Mouse (Mus musculus): ENCODE results near the gene Zic3. TPM values are rescaled to one million over a fixed set of nuclear protein-coding genes. Genes with fewer than 3 reads are reported as not detected.
A peak's percentile ranks its signal among the peaks of the same experiment; 100 is the strongest.

The Zic3 gene
- 0.05 TPM in 1 of 2 replicates, not detected in the other for polyA plus RNA-seq (2015; fragmentation: Nextera tagmentation; extraction: Ambion mirVana)

- no peak within 1 kb of the TSS for H3K4me3 ChIP-seq (ENCODE audit: low read length)
- 84% methylated on average over 2 of the region's 2 CpGs for WGBS
- H3K27ac ChIP-seq (ENCODE audit: low read length): no peak within 1 kb of the TSS
- ATAC-seq (replicated peaks; ENCODE audit: extremely low read depth, insufficient read depth, low FRiP score): no peak
- no peaks in the 10 kb centered on the region for H3K9me3 ChIP-seq (replicated peaks; ENCODE audit: control insufficient read depth, low read length)
- H3K36me3 ChIP-seq (ENCODE audit: control insufficient read depth, insufficient read depth): no peaks in the 10 kb centered on the region
- no peaks in the 10 kb centered on the region for H3K4me1 ChIP-seq (ENCODE audit: control insufficient read depth, insufficient read depth, low read length)
- no peak within 1 kb of the TSS for H3K9ac ChIP-seq (ENCODE audit: low read length)
- peaks cover 64% of the 10 kb centered on the region for H3K27me3 ChIP-seq (ENCODE audit: control insufficient read depth, insufficient read depth, low read length)
- no peak within 1 kb of the TSS for H3K4me2 ChIP-seq (ENCODE audit: low read depth, low read length)
These were observed at the start of gene Zic3 for GRCm38 (mm10) chrX:58022400-58022799. Gene Zic3 (plus strand): TSS chrX:58022700.

- Histone ChIP-seq H3K4me3 (ENCODE audit: low read length) (no peak overlapping the region), H3K4me1 (ENCODE audit: control insufficient read depth, insufficient read depth, low read length) (no peaks in the 10 kb centered on the region), H3K27me3 (ENCODE audit: control insufficient read depth, insufficient read depth, low read length) (no peaks in the 10 kb centered on the region), H3K9me3 (replicated peaks; ENCODE audit: control insufficient read depth, low read length) (no peaks in the 10 kb centered on the region), H3K9ac (ENCODE audit: low read length) (no peak overlapping the region), H3K36me3 (ENCODE audit: control insufficient read depth, insufficient read depth) (no peaks in the 10 kb centered on the region), H3K27ac (ENCODE audit: low read length) (no peak overlapping the region), H3K4me2 (ENCODE audit: low read depth, low read length) (no peak overlapping the region)
- 83% methylated on average over 4 of the region's 4 CpGs for WGBS
- no peak for ATAC-seq (replicated peaks; ENCODE audit: extremely low read depth, insufficient read depth, low FRiP score)
These were observed 40.1 kb upstream of the Zic3 start for GRCm38 (mm10) chrX:57982351-57982750.

GRCm38 (mm10) chrX:57987455-57988109, 34.9 kb upstream of the Zic3 start:
- WGBS: 67% methylated on average over 10 of the region's 10 CpGs
- no peak for ATAC-seq (replicated peaks; ENCODE audit: extremely low read depth, insufficient read depth, low FRiP score)
- Histone ChIP-seq H3K4me3 (ENCODE audit: low read length) (no peak overlapping the region), H3K27ac (ENCODE audit: low read length) (no peak overlapping the region), H3K36me3 (ENCODE audit: control insufficient read depth, insufficient read depth) (no peaks in the 10 kb centered on the region), H3K9me3 (replicated peaks; ENCODE audit: control insufficient read depth, low read length) (no peaks in the 10 kb centered on the region), H3K27me3 (ENCODE audit: control insufficient read depth, insufficient read depth, low read length) (no peaks in the 10 kb centered on the region), H3K9ac (ENCODE audit: low read length) (no peak overlapping the region), H3K4me1 (ENCODE audit: control insufficient read depth, insufficient read depth, low read length) (no peaks in the 10 kb centered on the region), H3K4me2 (ENCODE audit: low read depth, low read length) (no peak overlapping the region)

- Histone ChIP-seq H3K4me2 (ENCODE audit: low read depth, low read length) (no peak overlapping the region), H3K27me3 (ENCODE audit: control insufficient read depth, insufficient read depth, low read length) (peaks cover 44% of the 10 kb centered on the region), H3K9ac (ENCODE audit: low read length) (no peak overlapping the region), H3K36me3 (ENCODE audit: control insufficient read depth, insufficient read depth) (no peaks in the 10 kb centered on the region), H3K27ac (ENCODE audit: low read length) (no peak overlapping the region), H3K9me3 (replicated peaks; ENCODE audit: control insufficient read depth, low read length) (no peaks in the 10 kb centered on the region), H3K4me1 (ENCODE audit: control insufficient read depth, insufficient read depth, low read length) (no peaks in the 10 kb centered on the region), H3K4me3 (ENCODE audit: low read length) (no peak overlapping the region)
- no peak for ATAC-seq (replicated peaks; ENCODE audit: extremely low read depth, insufficient read depth, low FRiP score)
- whole genome bisulfite sequencing: 68% methylated on average over 5 of the region's 5 CpGs
These were observed 9.1 kb upstream of the Zic3 start for GRCm38 (mm10) chrX:58013391-58013790.

- H3K4me1 ChIP-seq (ENCODE audit: control insufficient read depth, insufficient read depth, low read length): no peaks in the 10 kb centered on the region
- no peaks in the 10 kb centered on the region for H3K9me3 ChIP-seq (replicated peaks; ENCODE audit: control insufficient read depth, low read length)
- no peak overlapping the region for H3K4me3 ChIP-seq (ENCODE audit: low read length)
- no peak overlapping the region for H3K4me2 ChIP-seq (ENCODE audit: low read depth, low read length)
- ATAC-seq (replicated peaks; ENCODE audit: extremely low read depth, insufficient read depth, low FRiP score): no peak
- H3K36me3 ChIP-seq (ENCODE audit: control insufficient read depth, insufficient read depth): no peaks in the 10 kb centered on the region
- WGBS: 17% methylated on average over 12 of the region's 12 CpGs
- no peak overlapping the region for H3K27ac ChIP-seq (ENCODE audit: low read length)
- peaks cover 45% of the 10 kb centered on the region for H3K27me3 ChIP-seq (ENCODE audit: control insufficient read depth, insufficient read depth, low read length)
- no peak overlapping the region for H3K9ac ChIP-seq (ENCODE audit: low read length)
These were observed 8.4 kb upstream of the Zic3 start for GRCm38 (mm10) chrX:58014093-58014492.

GRCm38 (mm10) chrX:58014761-58015160, 7.7 kb upstream of the Zic3 start:
- H3K4me1 ChIP-seq (ENCODE audit: control insufficient read depth, insufficient read depth, low read length): no peaks in the 10 kb centered on the region
- H3K4me2 ChIP-seq (ENCODE audit: low read depth, low read length): no peak overlapping the region
- H3K27me3 ChIP-seq (ENCODE audit: control insufficient read depth, insufficient read depth, low read length): peaks cover 51% of the 10 kb centered on the region
- H3K36me3 ChIP-seq (ENCODE audit: control insufficient read depth, insufficient read depth): no peaks in the 10 kb centered on the region
- no peak for ATAC-seq (replicated peaks; ENCODE audit: extremely low read depth, insufficient read depth, low FRiP score)
- no peak overlapping the region for H3K4me3 ChIP-seq (ENCODE audit: low read length)
- H3K9me3 ChIP-seq (replicated peaks; ENCODE audit: control insufficient read depth, low read length): no peaks in the 10 kb centered on the region
- no peak overlapping the region for H3K27ac ChIP-seq (ENCODE audit: low read length)
- WGBS: 12% methylated on average over 13 of the region's 13 CpGs
- H3K9ac ChIP-seq (ENCODE audit: low read length): no peak overlapping the region

- 17% methylated on average over 29 of the region's 29 CpGs for WGBS
- no peak for ATAC-seq (replicated peaks; ENCODE audit: extremely low read depth, insufficient read depth, low FRiP score)
- Histone ChIP-seq H3K36me3 (ENCODE audit: control insufficient read depth, insufficient read depth) (no peaks in the 10 kb centered on the region), H3K9me3 (replicated peaks; ENCODE audit: control insufficient read depth, low read length) (no peaks in the 10 kb centered on the region), H3K27me3 (ENCODE audit: control insufficient read depth, insufficient read depth, low read length) (peaks cover 57% of the 10 kb centered on the region), H3K4me2 (ENCODE audit: low read depth, low read length) (no peak overlapping the region), H3K4me1 (ENCODE audit: control insufficient read depth, insufficient read depth, low read length) (no peaks in the 10 kb centered on the region), H3K9ac (ENCODE audit: low read length) (no peak overlapping the region), H3K27ac (ENCODE audit: low read length) (no peak overlapping the region), H3K4me3 (ENCODE audit: low read length) (no peak overlapping the region)
These were observed 7.1 kb upstream of the Zic3 start for GRCm38 (mm10) chrX:58015336-58015945.

GRCm38 (mm10) chrX:58018720-58019119, 3.8 kb upstream of the Zic3 start:
- ATAC-seq (replicated peaks; ENCODE audit: extremely low read depth, insufficient read depth, low FRiP score): no peak
- WGBS: 14% methylated on average over 24 of the region's 24 CpGs
- no peaks in the 10 kb centered on the region for H3K36me3 ChIP-seq (ENCODE audit: control insufficient read depth, insufficient read depth)
- H3K4me2 ChIP-seq (ENCODE audit: low read depth, low read length): peak overlapping the region; percentile 46; the same call in 1 of the 2 replicates
- no peaks in the 10 kb centered on the region for H3K4me1 ChIP-seq (ENCODE audit: control insufficient read depth, insufficient read depth, low read length)
- H3K9ac ChIP-seq (ENCODE audit: low read length): no peak overlapping the region
- H3K4me3 ChIP-seq (ENCODE audit: low read length): no peak overlapping the region
- H3K27ac ChIP-seq (ENCODE audit: low read length): no peak overlapping the region
- H3K27me3 ChIP-seq (ENCODE audit: control insufficient read depth, insufficient read depth, low read length): peaks cover 74% of the 10 kb centered on the region
- no peaks in the 10 kb centered on the region for H3K9me3 ChIP-seq (replicated peaks; ENCODE audit: control insufficient read depth, low read length)

GRCm38 (mm10) chrX:58019257-58019953, 3.1 kb upstream of the Zic3 start:
- no peak for ATAC-seq (replicated peaks; ENCODE audit: extremely low read depth, insufficient read depth, low FRiP score)
- peaks cover 70% of the 10 kb centered on the region for H3K27me3 ChIP-seq (ENCODE audit: control insufficient read depth, insufficient read depth, low read length)
- WGBS: 18% methylated on average over 31 of the region's 33 CpGs
- peak overlapping the region; percentile 30 for H3K4me3 ChIP-seq (ENCODE audit: low read length)
- no peaks in the 10 kb centered on the region for H3K9me3 ChIP-seq (replicated peaks; ENCODE audit: control insufficient read depth, low read length)
- H3K36me3 ChIP-seq (ENCODE audit: control insufficient read depth, insufficient read depth): no peaks in the 10 kb centered on the region
- H3K9ac ChIP-seq (ENCODE audit: low read length): no peak overlapping the region
- peak overlapping the region; percentile 46; the same call in 1 of the 2 replicates for H3K4me2 ChIP-seq (ENCODE audit: low read depth, low read length)
- H3K27ac ChIP-seq (ENCODE audit: low read length): no peak overlapping the region
- H3K4me1 ChIP-seq (ENCODE audit: control insufficient read depth, insufficient read depth, low read length): no peaks in the 10 kb centered on the region
